Mouse (Mus musculus): ENCODE measurements at regions not wholly inside any gene's neighbourhood (a gene's known extent, or its start where the extent isn't known, plus 50 kb on each side); places are given as distances from the start of the nearest gene placed in this dataset.
A peak's percentile ranks its signal among the peaks of the same experiment; 100 is the strongest.

DNA sequence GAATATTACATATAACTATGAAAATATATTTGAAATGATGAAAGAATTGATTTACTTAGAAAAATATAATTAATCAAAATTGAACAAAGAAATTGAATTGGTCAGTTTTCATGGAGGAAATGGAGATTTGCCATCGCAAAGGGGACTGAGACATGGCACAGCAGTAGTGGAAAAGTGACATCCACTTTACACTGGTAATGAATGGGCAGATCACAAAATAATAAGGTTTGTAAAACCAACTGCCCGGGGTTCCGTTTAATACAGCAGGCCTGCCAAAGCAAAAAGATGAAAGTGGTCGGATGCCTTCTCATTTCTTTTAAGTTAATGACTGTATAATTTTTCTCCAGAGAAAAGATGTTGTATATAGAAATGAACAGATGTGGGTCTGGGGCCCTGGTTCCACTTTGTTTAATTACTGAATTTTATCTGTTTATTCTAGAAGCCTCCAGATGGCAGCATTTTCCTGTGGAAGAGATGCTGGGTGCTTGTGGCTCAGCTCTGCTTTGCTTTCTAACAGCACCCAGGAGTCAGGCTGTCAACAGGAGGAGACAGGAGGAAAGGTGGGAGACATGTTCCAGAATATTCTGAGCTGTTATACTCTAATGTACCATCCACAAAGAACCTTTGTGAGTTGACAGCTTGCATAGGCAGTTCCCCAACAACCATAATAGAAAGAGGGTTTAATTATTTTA, 75.6 kb upstream of the Fbxl17 start:
- H3K4me2 ChIP-seq (replicated peaks), result no peak overlapping the region
- WGBS, result 43% methylated on average over 4 of the region's 4 CpGs
- no peak overlapping the region for H3K4me3 ChIP-seq

DNA sequence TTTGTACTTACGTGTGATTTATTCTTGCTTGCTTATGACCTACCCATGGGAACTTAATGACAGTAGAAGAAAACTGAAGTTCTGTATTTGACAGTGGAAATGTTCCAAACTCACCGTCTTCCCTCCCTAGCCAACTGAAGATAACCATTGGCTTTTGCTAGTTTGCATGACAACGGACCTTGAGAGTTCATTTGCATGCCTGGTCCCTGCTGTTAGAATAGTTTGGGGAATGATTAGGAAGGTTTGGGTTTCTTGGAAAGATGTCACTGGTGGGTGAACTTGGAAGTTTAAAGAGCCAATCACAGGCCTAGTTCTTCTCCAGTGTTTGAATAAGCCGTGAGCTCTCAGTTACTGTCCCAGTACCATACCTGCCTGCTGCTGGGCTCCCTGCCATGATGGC, 83.1 kb upstream of the Fbxl17 start:
- no peak overlapping the region for H3K4me3 ChIP-seq
- ATAC-seq (ENCODE audit: insufficient number of reproducible peaks, insufficient read depth, low FRiP score, low TSS enrichment), result no peak

More for the DNA sequence above, 75.6 kb upstream of the Fbxl17 start:
- Histone ChIP-seq H3K36me3 (no peaks in the 10 kb centered on the region), H3K27ac (no peak overlapping the region), H3K4me1 (no peaks in the 10 kb centered on the region), H3K9me3 (no peaks in the 10 kb centered on the region), H3K27me3 (no peaks in the 10 kb centered on the region), H3K9ac (no peak overlapping the region)
- ATAC-seq (ENCODE audit: insufficient number of reproducible peaks, insufficient read depth, low FRiP score, low TSS enrichment), result no peak

DNA sequence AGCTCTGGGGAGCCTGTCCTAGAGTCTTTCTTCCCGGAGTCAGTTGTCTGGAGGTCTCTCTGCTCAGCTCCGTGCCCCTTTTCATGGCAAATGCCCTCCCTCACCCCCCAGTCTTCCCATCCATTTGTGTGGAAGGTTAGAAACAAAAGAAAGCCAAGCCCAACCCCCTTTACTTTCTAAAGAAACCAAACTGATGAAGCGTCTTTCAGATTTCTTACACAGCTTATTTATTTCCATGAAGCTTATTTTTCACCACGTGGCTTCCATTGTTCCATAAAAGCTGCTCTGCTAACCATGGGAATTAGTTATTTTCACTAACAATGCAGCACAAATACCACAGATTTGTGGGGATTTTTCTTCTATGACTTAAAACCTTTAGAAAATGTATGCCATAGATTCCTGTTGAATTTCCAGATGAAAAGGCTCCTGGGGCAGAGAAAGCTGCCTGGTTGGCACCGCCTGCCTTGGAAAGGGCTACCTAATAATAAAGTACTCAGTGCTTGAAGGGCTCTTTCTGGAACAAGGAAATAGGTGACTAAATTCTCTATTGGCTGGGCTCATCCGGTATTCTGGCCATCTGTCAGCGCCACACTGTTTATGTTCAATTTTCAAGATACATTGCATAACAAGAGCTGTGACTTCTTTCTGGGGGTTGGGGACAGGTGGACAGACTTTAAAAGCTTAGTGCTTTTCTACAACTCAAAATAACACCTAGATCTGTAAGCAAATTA, 107.4 kb upstream of the Fbxl17 start:
- ATAC-seq (ENCODE audit: insufficient number of reproducible peaks, insufficient read depth, low FRiP score, low TSS enrichment), result no peak
- no peak overlapping the region for H3K4me2 ChIP-seq (replicated peaks)
- H3K4me1 ChIP-seq, result no peaks in the 10 kb centered on the region
- no peak overlapping the region for H3K27ac ChIP-seq
- no peaks in the 10 kb centered on the region for H3K27me3 ChIP-seq
- no peaks in the 10 kb centered on the region for H3K9me3 ChIP-seq
- H3K4me3 ChIP-seq, result no peak overlapping the region
- no peaks in the 10 kb centered on the region for H3K36me3 ChIP-seq
- 46% methylated on average over 7 of the region's 7 CpGs for WGBS
- no peak overlapping the region for H3K9ac ChIP-seq

More for the DNA sequence above, 83.1 kb upstream of the Fbxl17 start:
- Histone ChIP-seq H3K36me3 (no peaks in the 10 kb centered on the region), H3K9ac (no peak overlapping the region), H3K27me3 (no peaks in the 10 kb centered on the region), H3K4me2 (replicated peaks) (no peak overlapping the region), H3K9me3 (no peaks in the 10 kb centered on the region), H3K4me1 (no peaks in the 10 kb centered on the region), H3K27ac (no peak overlapping the region)
- WGBS, result 74% methylated on average over 4 of the region's 4 CpGs

DNA sequence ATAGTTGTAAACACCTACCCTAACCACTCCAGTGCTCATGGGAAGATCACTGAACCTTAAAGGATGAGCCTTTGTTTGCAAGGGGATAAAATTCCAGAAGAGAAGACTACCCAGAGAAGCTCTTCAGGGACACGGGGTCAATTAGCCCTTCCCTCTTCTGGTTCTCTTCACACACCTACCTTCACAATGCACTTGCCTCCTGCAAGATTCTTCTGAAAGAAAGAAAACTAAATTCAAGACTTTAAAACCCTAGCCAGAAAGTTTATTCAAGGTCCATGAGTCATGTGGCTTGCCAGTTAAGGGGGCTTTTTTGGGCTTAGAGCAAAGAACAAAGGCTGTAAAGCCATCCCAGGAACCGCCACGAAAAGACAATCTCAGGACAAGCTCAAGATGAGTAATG, 122.9 kb upstream of the Fbxl17 start:
- no peak for ATAC-seq (ENCODE audit: insufficient number of reproducible peaks, insufficient read depth, low FRiP score, low TSS enrichment)
- H3K27ac ChIP-seq, result no peak overlapping the region
- H3K36me3 ChIP-seq, result no peaks in the 10 kb centered on the region
- H3K4me2 ChIP-seq (replicated peaks), result no peak overlapping the region
- no peak overlapping the region for H3K4me3 ChIP-seq
- no peak overlapping the region for H3K9ac ChIP-seq
- WGBS, result 30% methylated on average over 3 of the region's 3 CpGs
- H3K4me1 ChIP-seq, result no peaks in the 10 kb centered on the region
- no peaks in the 10 kb centered on the region for H3K27me3 ChIP-seq
- H3K9me3 ChIP-seq, result no peaks in the 10 kb centered on the region

DNA sequence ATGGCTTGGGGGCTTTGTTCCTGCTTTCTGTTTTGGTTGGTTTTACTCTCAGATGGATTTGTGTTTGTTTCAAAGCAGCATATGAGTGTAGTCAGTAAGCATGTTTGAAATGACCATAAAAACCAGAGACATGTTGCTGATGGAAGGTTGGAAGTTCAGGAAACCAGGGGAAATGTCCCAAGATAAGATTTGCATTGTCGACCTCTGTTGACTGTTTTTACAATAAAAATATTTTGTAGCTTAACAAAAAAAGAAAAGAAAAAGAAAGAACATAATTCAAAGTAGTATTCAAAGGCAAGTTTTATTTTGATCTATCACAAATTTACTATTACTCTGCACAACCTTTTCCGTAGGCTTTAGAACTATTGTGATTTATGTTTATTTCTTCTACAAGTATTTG, 137.8 kb upstream of the Fbxl17 start:
- H3K36me3 ChIP-seq, result no peaks in the 10 kb centered on the region
- H3K4me2 ChIP-seq (replicated peaks), result no peak overlapping the region
- H3K27ac ChIP-seq, result no peak overlapping the region
- 82% methylated on average over 2 of the region's 2 CpGs for WGBS
- H3K4me3 ChIP-seq, result no peak overlapping the region
- ATAC-seq (ENCODE audit: insufficient number of reproducible peaks, insufficient read depth, low FRiP score, low TSS enrichment), result no peak
- no peak overlapping the region for H3K9ac ChIP-seq
- H3K9me3 ChIP-seq, result no peaks in the 10 kb centered on the region
- no peaks in the 10 kb centered on the region for H3K27me3 ChIP-seq
- H3K4me1 ChIP-seq, result no peaks in the 10 kb centered on the region

DNA sequence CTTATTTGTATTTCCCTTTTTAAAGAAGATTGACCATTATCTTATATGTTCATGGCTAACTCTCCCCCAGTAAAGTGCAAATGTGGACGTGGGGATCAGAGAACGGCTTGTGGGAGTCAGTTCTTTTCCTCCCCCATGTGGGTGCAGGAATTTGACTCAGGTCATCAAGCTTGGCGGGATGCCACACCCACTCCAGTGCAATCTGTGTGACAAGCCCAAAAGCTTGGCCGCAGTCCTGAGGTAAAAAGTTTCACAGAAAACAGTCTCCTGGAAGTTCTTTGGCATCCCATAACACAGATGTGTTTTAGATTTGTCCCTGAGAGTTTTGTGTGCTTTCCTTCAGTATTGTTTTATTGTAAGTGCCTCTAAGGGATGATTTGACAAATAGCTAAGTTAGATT, 144.6 kb upstream of the Fbxl17 start:
- H3K4me1 ChIP-seq, result no peaks in the 10 kb centered on the region
- no peaks in the 10 kb centered on the region for H3K9me3 ChIP-seq
- H3K9ac ChIP-seq, result no peak overlapping the region
- no peaks in the 10 kb centered on the region for H3K36me3 ChIP-seq
- H3K4me2 ChIP-seq (replicated peaks), result no peak overlapping the region
- H3K27me3 ChIP-seq, result no peaks in the 10 kb centered on the region
- ATAC-seq (ENCODE audit: insufficient number of reproducible peaks, insufficient read depth, low FRiP score, low TSS enrichment), result no peak
- H3K27ac ChIP-seq, result no peak overlapping the region
- 83% methylated on average over 4 of the region's 4 CpGs for WGBS
- H3K4me3 ChIP-seq, result no peak overlapping the region

DNA sequence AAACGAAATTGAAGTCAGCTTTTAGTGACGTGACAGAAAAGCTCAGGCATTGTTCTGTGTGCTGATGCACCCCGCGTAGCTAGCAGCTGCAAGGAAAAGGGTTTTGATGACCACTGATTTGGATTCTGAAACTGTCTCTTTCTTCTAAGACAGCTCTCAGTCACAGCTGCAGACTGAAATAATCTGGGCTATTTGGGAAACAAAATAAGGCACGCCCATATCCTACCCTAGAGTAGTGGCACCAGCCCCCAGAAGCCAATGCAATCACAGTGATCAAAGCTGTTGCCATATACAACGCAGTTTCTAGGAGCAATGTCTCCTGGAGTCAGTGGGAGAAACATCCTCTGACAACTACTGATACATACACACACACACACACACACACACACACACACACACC, 157.9 kb upstream of the Fbxl17 start:
- no peak overlapping the region for H3K4me2 ChIP-seq (replicated peaks)
- H3K27me3 ChIP-seq, result no peaks in the 10 kb centered on the region
- no peak overlapping the region for H3K9ac ChIP-seq
- WGBS, result 78% methylated on average over 6 of the region's 6 CpGs
- H3K4me1 ChIP-seq, result 0 out of 2 replicates have a peak, but pooled peaks cover 3% of the 10 kb centered on the region
- H3K36me3 ChIP-seq, result no peaks in the 10 kb centered on the region
- H3K27ac ChIP-seq, result no peak overlapping the region
- H3K9me3 ChIP-seq, result no peaks in the 10 kb centered on the region
- ATAC-seq (ENCODE audit: insufficient number of reproducible peaks, insufficient read depth, low FRiP score, low TSS enrichment), result no peak
- H3K4me3 ChIP-seq, result no peak overlapping the region

DNA sequence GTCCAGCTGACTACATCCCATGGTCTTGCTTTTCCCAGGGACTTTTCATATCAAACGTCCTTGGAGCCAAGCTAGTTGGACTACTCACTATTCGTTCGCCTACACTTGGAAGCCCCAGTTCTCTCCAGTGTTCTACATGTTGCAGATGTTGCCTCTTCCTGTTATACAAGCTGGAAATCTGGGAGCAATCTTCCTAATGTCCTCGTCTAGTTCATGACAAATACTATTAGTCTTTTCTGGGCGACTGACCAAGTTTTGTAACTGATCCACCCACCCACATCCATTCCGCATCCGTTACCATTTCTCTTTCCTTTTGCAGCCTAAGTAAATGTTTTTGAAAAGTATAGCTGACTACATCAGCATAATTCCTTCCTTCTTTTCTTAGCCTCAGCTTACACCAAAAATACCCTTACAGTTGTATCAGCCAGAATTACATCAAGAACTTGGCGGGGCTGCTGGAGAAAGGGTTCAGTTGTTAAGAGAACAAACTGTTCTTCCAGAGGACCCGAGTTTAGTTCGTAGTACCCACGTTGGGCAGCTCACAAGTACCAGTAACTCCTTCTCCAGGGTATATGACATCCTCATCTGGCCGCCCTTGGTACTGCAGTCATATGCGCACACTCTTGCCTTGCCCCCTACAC, 161.1 kb upstream of the Fbxl17 start:
- peak; percentile 41; the same call in 1 of the 2 replicates for ATAC-seq (ENCODE audit: insufficient number of reproducible peaks, insufficient read depth, low FRiP score, low TSS enrichment)
- 65% methylated on average over 13 of the region's 13 CpGs for WGBS
- Histone ChIP-seq H3K4me2 (replicated peaks) (no peak overlapping the region), H3K4me3 (no peak overlapping the region), H3K27me3 (no peaks in the 10 kb centered on the region), H3K27ac (0 out of 2 replicates have a peak overlapping the region, but pooled peaks have one; percentile 54), H3K36me3 (no peaks in the 10 kb centered on the region), H3K4me1 (0 out of 2 replicates have a peak, but pooled peaks cover 3% of the 10 kb centered on the region), H3K9me3 (no peaks in the 10 kb centered on the region), H3K9ac (no peak overlapping the region)

DNA sequence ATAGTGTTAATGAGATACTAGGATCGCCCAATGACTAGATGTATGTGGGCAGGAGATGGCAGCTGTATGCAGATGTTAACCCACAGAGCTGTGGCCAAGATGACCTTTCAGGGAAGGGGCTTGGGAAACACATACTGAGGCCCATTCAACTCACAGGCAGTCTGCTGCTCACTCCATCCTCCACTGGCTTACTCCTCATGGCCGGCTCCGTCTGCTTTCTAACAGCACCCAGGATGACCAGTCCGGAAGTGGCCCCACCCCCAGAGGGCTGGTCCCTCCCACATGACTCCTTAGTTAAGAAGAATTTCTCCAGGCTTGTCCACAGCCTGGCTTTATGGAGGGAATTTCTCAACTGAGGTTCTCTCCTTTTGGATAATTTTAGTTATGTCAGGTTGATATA, 161.8 kb upstream of the Fbxl17 start:
- no peak overlapping the region for H3K4me2 ChIP-seq (replicated peaks)
- no peak overlapping the region for H3K4me3 ChIP-seq
- peak; percentile 52; the same call in 1 of the 2 replicates for ATAC-seq (ENCODE audit: insufficient number of reproducible peaks, insufficient read depth, low FRiP score, low TSS enrichment)
- 89% methylated on average over 4 of the region's 4 CpGs for WGBS
- 0 out of 2 replicates have a peak, but pooled peaks cover 3% of the 10 kb centered on the region for H3K4me1 ChIP-seq
- H3K27me3 ChIP-seq, result no peaks in the 10 kb centered on the region
- peak overlapping the region; percentile 54; the same call in 1 of the 2 replicates for H3K27ac ChIP-seq
- H3K9me3 ChIP-seq, result no peaks in the 10 kb centered on the region
- H3K9ac ChIP-seq, result no peak overlapping the region
- no peaks in the 10 kb centered on the region for H3K36me3 ChIP-seq

DNA sequence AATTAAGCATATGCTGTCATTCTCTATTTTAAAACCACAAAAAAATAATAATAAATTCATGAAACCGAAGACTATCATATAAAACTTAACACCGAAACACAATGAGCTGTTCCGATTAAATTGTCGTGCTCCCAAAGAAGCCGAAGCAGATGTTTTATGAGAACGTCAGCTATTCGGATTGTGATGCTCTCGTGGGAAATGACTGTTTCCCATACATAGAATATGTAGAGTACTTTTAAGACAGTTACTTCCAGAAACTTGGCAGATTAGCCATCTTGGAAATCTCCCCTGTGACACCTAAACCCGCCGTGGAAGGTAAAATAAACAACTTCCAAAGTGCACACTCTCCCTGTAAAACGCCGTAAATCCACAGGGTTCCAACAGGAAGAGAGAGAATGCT, 162.4 kb upstream of the Fbxl17 start:
- Histone ChIP-seq H3K9me3 (no peaks in the 10 kb centered on the region), H3K36me3 (no peaks in the 10 kb centered on the region), H3K27ac (no peak overlapping the region), H3K27me3 (no peaks in the 10 kb centered on the region), H3K4me3 (no peak overlapping the region), H3K9ac (no peak overlapping the region), H3K4me2 (replicated peaks) (0 out of 2 replicates have a peak overlapping the region, but pooled peaks have one; percentile 7), H3K4me1 (0 out of 2 replicates have a peak, but pooled peaks cover 3% of the 10 kb centered on the region)
- ATAC-seq (ENCODE audit: insufficient number of reproducible peaks, insufficient read depth, low FRiP score, low TSS enrichment), result no peak
- WGBS, result 56% methylated on average over 12 of the region's 12 CpGs

DNA sequence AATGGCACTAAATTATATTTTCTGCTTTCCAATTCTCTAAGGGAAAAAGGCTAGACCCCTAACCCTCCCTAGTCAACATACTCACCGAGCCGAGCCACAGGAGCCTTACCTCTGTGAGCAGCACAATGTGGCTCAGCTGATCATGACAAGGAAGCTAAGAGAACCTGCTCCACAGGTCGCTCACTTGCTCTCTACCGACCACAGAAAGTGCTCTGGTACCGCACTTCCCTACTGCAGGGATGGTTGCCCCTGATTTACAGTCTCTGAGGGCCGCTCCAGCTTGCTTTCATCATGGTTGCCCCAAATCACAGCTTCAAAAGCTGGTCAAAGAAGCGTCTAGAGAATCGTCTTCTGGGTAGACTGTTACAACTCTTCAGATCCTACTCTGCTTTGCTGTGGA, 177.0 kb upstream of the Fbxl17 start:
- Histone ChIP-seq H3K9ac (no peak overlapping the region), H3K4me3 (no peak overlapping the region), H3K27ac (no peak overlapping the region), H3K36me3 (no peaks in the 10 kb centered on the region), H3K27me3 (no peaks in the 10 kb centered on the region), H3K4me2 (replicated peaks) (no peak overlapping the region), H3K4me1 (no peaks in the 10 kb centered on the region), H3K9me3 (no peaks in the 10 kb centered on the region)
- 84% methylated on average over 8 of the region's 8 CpGs for WGBS
- ATAC-seq (ENCODE audit: insufficient number of reproducible peaks, insufficient read depth, low FRiP score, low TSS enrichment), result no peak
